Mouse (Mus musculus) intestine, embryonic 16.5 days (tissue): ENCODE results near the gene Flg2. TPM values are rescaled to one million over a fixed set of nuclear protein-coding genes. Genes with fewer than 3 reads are reported as not detected.

Experiments
- ATAC-seq: fragments of 200-750 bp; cut with Nextera tagmentation; 2 replicates; pipeline ENCODE4 v1.8.0; 2017; ENCODE audit warnings: moderate TSS enrichment, moderate library complexity
- H3K27ac ChIP-seq: fragments of 300-500 bp; sonication (generic); 2 replicates; pipeline ENCODE4 v1.5.1; 2014; ENCODE audit warnings: mild to moderate bottlenecking, low read length
- H3K27me3 ChIP-seq: fragments of 300-500 bp; sonication (generic); replicated peaks from 2 replicates; pipeline ENCODE4 v1.6.1; 2014; ENCODE audit warnings: low read length, control low read depth, mixed read lengths; ENCODE audit not compliant: control insufficient read depth, insufficient read depth
- H3K36me3 ChIP-seq: fragments of 300-500 bp; sonication (generic); 2 replicates; pipeline ENCODE4 v1.6.1; 2014; ENCODE audit warnings: low read length, control low read depth; ENCODE audit not compliant: control insufficient read depth, insufficient read depth
- H3K4me1 ChIP-seq: fragments of 300-500 bp; sonication (generic); 2 replicates; pipeline ENCODE4 v1.6.1; 2014; ENCODE audit warnings: low read length, control low read depth, mixed read lengths; ENCODE audit not compliant: control insufficient read depth, insufficient read depth
- H3K4me2 ChIP-seq: fragments of 300-500 bp; sonication (generic); 2 replicates; pipeline ENCODE4 v1.6.1; 2014; ENCODE audit warnings: low read depth, low read length, control low read depth
- H3K4me3 ChIP-seq: fragments of 300-500 bp; sonication (generic); 2 replicates; pipeline ENCODE4 v1.5.1; 2014; ENCODE audit warnings: mild to moderate bottlenecking, low read length
- H3K9ac ChIP-seq: fragments of 300-500 bp; sonication (generic); 2 replicates; pipeline ENCODE4 v1.6.1; 2014; ENCODE audit warnings: low read depth, low read length
- H3K9me3 ChIP-seq: fragments of 300-500 bp; sonication (generic); 2 replicates; pipeline ENCODE4 v1.6.1; 2016; ENCODE audit warnings: low read length, control low read depth; ENCODE audit not compliant: control insufficient read depth
- WGBS: fragments of 180-500 bp; shearing (Covaris S2); extraction: QIAGEN DNeasy Blood & Tissue Kit; methylation state at CpG from one replicate; pipeline ENCODE4 v1.1.7; 2014; 5-methylcytosine and 5-hydroxymethylcytosine counted together
- polyA plus RNA-seq: library from polyadenylated mRNA; unstranded; fragments of >200 nt; fragmentation: Nextera tagmentation; extraction: Ambion mirVana; gene quantifications from 2 replicates; pipeline ENCODE4 v1.2.1, GENCODE M21; 2015

Gene Flg2
- polyA plus RNA-seq: not detected in 2 replicates

DNA sequence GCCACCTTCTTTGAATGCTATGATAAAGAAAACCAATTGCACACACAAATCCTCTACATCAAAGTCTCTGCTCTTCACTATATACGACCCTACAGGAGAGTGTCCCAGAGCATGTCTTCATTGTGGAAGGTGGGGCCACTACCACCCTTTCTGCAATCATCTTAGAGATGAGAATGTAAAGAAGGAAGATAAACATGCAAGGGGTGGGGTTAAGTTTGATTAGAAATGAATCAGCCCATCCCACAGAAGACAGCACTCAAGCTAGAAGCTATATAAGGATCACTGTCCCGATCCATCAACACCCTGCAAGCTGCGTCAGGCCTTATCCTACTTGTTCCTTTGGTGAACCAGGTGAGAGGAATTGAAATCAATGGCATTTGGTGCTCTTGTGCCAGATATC, at the start of gene Flg2:
TSS of gene Flg2 (plus strand) at position 301 of the 400 bp plus-strand sequence.
- Histone ChIP-seq H3K36me3 (no peaks in the 10 kb centered on the region), H3K4me1 (no peaks in the 10 kb centered on the region), H3K27me3 (no peaks in the 10 kb centered on the region), H3K9ac (no peak within 1 kb of the TSS), H3K9me3 (no peaks in the 10 kb centered on the region), H3K27ac (no peak within 1 kb of the TSS), H3K4me3 (no peak within 1 kb of the TSS), H3K4me2 (no peak within 1 kb of the TSS)
- ATAC-seq: no peak
- 79% methylated on average over 3 of the region's 3 CpGs for WGBS

GRCm38 (mm10) chr3:93162502-93162901, 34.6 kb upstream of the Flg2 start:
- no peaks in the 10 kb centered on the region for H3K9me3 ChIP-seq
- no peak overlapping the region for H3K4me3 ChIP-seq
- no peaks in the 10 kb centered on the region for H3K4me1 ChIP-seq
- H3K9ac ChIP-seq: no peak overlapping the region
- 52% methylated on average over 6 of the region's 6 CpGs for WGBS
- H3K27me3 ChIP-seq: no peaks in the 10 kb centered on the region
- H3K4me2 ChIP-seq: no peak overlapping the region
- H3K27ac ChIP-seq: no peak overlapping the region
- no peaks in the 10 kb centered on the region for H3K36me3 ChIP-seq
- ATAC-seq: no peak

- ATAC-seq: no peak
- Histone ChIP-seq H3K27me3 (no peaks in the 10 kb centered on the region), H3K27ac (no peak overlapping the region), H3K9me3 (no peaks in the 10 kb centered on the region), H3K4me2 (no peak overlapping the region), H3K9ac (no peak overlapping the region), H3K4me3 (no peak overlapping the region), H3K36me3 (no peaks in the 10 kb centered on the region), H3K4me1 (no peaks in the 10 kb centered on the region)
- WGBS: 74% methylated on average over 1 of the region's 1 CpGs
These were observed 34.0 kb upstream of the Flg2 start for GRCm38 (mm10) chr3:93162996-93163592.

DNA sequence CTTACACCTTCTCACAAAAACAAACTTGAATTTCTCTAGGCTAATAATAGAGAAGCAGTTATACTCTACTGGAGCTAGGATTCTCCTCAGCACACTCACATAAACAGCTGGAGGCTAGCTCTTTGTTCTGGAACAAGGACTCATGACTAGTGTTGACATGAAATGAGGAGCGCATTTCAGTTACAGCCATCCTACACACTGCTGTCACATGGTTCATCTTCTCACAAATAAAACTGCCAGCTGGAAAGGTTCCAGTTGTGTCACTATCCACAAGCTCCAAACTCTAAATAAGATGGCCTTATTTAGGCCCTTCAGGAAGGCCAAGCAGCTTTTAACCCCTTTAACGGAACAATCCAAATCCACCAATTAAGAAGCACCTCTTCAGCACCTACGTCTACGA, 16.2 kb upstream of the Flg2 start:
- no peaks in the 10 kb centered on the region for H3K4me1 ChIP-seq
- 88% methylated on average over 4 of the region's 4 CpGs for WGBS

GRCm38 (mm10) chr3:93201955-93202354, 4.9 kb downstream of the Flg2 start:
- no peaks in the 10 kb centered on the region for H3K36me3 ChIP-seq
- no peak overlapping the region for H3K4me3 ChIP-seq
- WGBS: 79% methylated on average over 2 of the region's 2 CpGs

More for the DNA sequence above, 16.2 kb upstream of the Flg2 start:
- no peaks in the 10 kb centered on the region for H3K9me3 ChIP-seq
- H3K9ac ChIP-seq: no peak overlapping the region
- H3K27ac ChIP-seq: no peak overlapping the region
- no peaks in the 10 kb centered on the region for H3K27me3 ChIP-seq
- no peak overlapping the region for H3K4me2 ChIP-seq
- no peaks in the 10 kb centered on the region for H3K36me3 ChIP-seq
- ATAC-seq: no peak
- no peak overlapping the region for H3K4me3 ChIP-seq

DNA sequence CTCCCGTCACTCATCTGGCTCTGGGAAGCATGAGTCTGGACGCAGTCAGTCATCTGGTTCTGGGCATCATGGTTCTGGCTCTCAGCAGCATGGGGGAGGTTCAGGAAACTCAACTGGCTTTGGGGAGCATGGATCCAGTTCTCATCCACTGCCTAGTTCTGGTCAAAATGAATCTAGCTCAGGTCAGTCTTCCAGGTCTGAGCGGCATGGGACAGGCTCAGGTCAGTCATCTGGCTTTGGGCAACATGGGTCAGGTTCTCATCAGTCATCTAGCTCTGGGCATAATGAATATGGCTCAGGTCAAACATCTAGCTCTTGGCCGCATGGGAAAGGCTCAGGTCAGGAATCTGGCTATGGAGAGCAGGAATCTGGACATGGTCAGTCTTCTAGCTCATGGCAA, 5.4 kb downstream of the Flg2 start:
- H3K36me3 ChIP-seq: no peaks in the 10 kb centered on the region
- no peak for ATAC-seq
- H3K27me3 ChIP-seq: no peaks in the 10 kb centered on the region
- H3K9me3 ChIP-seq: no peaks in the 10 kb centered on the region; the same call in 1 of the 2 replicates
- WGBS: 90% methylated on average over 4 of the region's 4 CpGs
- no peak overlapping the region for H3K27ac ChIP-seq
- no peak overlapping the region for H3K4me3 ChIP-seq
- H3K9ac ChIP-seq: no peak overlapping the region
- no peaks in the 10 kb centered on the region for H3K4me1 ChIP-seq
- no peak overlapping the region for H3K4me2 ChIP-seq

More at GRCm38 (mm10) chr3:93201955-93202354, 4.9 kb downstream of the Flg2 start:
- no peaks in the 10 kb centered on the region for H3K4me1 ChIP-seq
- H3K27me3 ChIP-seq: no peaks in the 10 kb centered on the region
- H3K9me3 ChIP-seq: no peaks in the 10 kb centered on the region; the same call in 1 of the 2 replicates
- H3K4me2 ChIP-seq: no peak overlapping the region
- no peak for ATAC-seq
- no peak overlapping the region for H3K27ac ChIP-seq
- no peak overlapping the region for H3K9ac ChIP-seq

Other genes with a start within 250 kb of the Flg2 start
- not detected in 2 replicates for gene Lce3d, start 239.9 kb upstream of the Flg2 start, polyA plus RNA-seq
- not detected in 2 replicates for gene Lce3e, start 230.2 kb upstream of the Flg2 start, polyA plus RNA-seq
- not detected in 2 replicates for gene Lce3f, start 205.1 kb upstream of the Flg2 start, polyA plus RNA-seq
- gene Crct1, start 181.6 kb upstream of the Flg2 start, polyA plus RNA-seq: not detected in 2 replicates
- not detected in 2 replicates for gene Lce1m, start 178.2 kb upstream of the Flg2 start, polyA plus RNA-seq
- gene Gm4858, start 128.5 kb upstream of the Flg2 start, polyA plus RNA-seq: not detected in 2 replicates
- gene Crnn, start 52.5 kb upstream of the Flg2 start, polyA plus RNA-seq: not detected in 2 replicates
- not detected in 2 replicates for gene Flg, start 76.2 kb downstream of the Flg2 start, polyA plus RNA-seq
- 0.01 and 0.06 TPM in 2 replicates for gene Hrnr, start 122.5 kb downstream of the Flg2 start, polyA plus RNA-seq
- gene Rptn, start 196.4 kb downstream of the Flg2 start, polyA plus RNA-seq: not detected in 2 replicates
- gene Tchh, start 245.1 kb downstream of the Flg2 start, polyA plus RNA-seq: 1.3 TPM in 2 replicates